Mouse (Mus musculus): Measurements from ENCODE around the gene Nudt19.
"Not testable (repeated sequence)": the region's sequence is repeated elsewhere in the genome, so short reads cannot be mapped to it uniquely, and the experiment has no call there.

Nudt19 gene

GRCm38 (mm10) chr7:35564872-35565271 lies 8.8 kb upstream of the Nudt19 start:
- DNase-seq = not testable (repeated sequence)

DNA sequence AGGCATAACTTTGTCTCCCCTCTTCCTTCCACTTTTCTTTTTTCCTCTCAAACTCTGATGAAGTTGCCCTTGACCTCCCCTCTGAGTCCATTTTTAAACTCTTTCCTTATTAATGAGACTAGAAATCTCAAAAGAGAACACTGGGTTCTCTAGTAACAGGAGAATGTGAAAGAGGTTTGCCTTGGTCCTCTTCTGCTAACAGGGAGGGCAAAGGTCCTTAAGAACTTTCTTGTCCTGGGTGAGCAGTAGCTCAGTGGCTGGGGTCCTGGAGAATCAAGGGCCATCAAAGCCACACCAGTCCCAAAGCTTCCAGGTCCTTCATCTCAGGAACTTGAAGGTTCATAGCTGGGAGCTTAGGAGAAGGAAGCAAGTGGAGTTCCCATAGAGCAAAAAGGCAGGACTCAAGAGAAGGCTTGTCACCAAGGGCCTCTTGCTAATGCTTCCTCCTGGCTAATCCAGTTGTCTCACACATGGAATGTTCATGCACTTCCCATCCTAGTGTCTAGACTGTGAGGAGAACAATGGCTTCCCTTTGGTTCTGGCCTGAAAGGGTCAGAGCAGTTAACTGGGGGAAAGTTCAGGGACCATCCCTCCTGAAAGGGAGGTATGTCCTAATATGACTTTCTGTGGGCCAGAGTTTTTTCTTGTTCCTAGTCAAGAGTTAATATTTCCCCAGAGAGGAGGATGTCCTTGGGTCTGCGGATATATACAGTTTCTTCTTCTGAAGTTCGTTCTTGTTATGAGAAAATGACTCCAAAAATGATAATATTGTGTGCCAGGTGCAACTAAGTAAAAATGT lies 8.2 kb upstream of the Nudt19 start:
- DNase-seq = no peak

- no peak for DNase-seq
These were observed 7.0 kb upstream of the Nudt19 start for GRCm38 (mm10) chr7:35563071-35563470.

- no peak for DNase-seq
These were observed 3.7 kb upstream of the Nudt19 start for GRCm38 (mm10) chr7:35559838-35560237.

DNA sequence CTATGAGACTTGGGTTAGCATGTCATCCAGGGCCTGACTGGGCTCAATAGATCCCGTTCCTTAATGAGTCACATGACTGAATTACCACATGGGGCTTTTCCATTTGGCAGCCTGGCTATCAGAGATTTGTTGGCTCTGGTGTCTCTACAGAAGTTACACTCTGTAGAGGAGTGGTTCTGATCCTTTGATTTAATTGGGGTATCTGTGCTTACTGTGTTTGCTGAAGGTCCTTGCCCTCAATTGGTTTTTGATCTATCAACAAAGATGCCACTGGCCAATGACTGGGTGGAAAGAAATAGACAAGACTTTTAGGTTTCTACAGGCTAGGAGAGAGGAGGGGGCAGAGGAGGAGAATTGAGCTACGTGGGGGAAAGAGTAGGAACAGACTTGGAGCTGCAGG lies 2.6 kb upstream of the Nudt19 start:
- DNase-seq = no peak

- DNase-seq = no peak
These were observed 1.5 kb upstream of the Nudt19 start for GRCm38 (mm10) chr7:35557577-35557976.

DNA sequence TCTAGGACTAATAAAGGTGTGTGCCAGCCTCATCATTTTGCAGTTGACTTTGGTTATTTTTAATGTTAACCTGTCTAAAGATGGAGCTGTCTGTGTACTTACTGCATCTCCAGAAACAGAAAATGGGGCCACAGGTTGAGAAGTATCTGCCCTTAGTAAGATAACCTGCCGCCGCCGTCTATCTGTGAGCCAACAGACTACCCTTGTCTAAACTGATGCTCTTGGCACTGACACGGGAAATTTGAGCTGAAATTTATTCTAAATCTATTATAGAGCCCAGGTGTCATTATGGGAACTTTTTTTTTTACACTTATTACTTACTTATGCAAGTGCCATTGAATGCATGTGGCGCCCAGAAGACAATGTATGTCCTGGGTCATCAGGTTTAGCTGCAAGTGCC lies 801 bp upstream of the Nudt19 start:
- no peak for DNase-seq

GRCm38 (mm10) chr7:35555224-35556204 lies 590 bp downstream of the Nudt19 start:
- peak; percentile 88 for DNase-seq

DNA sequence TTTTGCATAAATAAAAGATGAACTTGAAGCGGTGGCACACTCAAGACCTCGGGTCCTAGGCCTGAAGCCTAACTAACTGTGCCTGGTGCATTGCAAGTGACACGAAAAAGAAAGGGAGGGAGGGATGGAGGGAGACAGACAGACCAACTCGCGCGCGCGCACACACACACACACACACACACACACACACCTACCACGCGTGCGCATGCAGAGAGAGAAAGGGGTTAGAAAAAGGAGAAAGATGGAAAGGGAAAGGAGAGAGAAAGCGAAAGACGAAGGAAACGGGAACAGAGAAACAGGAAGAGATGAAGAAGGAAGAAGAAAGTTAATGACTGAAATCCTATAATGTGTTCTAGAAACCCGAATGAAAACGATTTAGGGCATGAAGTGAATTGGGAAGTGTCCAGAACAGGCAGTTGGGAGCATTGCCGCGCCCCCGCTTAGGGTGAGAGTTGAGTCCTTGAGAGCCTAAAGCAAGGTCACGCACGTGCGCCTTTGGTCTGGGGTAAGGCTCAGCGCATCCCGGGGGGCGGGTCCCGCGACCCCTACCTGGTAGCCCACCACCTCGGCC lies 1.4 kb downstream of the Nudt19 start:
- DNase-seq = no peak

GRCm38 (mm10) chr7:35553751-35554604 lies 2.1 kb downstream of the Nudt19 start:
- peak; percentile 47 for DNase-seq

DNA sequence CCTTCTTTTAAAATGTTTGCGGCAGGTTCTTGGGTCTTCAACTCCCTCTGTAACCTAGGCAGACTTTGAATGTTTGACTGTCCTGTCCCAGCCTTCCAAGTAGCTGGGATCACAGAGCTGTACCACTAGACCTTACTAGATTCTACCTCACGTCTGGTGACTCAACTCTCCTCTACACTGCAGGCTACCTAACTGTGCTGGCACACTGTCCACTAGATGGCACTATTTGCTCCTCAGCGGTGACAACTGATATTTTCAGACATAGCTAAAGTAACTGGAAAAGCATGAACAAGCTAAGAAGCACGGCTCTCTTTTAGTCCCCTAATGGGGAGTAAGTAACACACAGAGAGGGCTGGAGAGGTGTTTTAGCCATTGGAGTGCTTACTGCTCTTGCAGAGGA lies 10.2 kb downstream of the Nudt19 start:
- DNase-seq = peak; percentile 44

DNA sequence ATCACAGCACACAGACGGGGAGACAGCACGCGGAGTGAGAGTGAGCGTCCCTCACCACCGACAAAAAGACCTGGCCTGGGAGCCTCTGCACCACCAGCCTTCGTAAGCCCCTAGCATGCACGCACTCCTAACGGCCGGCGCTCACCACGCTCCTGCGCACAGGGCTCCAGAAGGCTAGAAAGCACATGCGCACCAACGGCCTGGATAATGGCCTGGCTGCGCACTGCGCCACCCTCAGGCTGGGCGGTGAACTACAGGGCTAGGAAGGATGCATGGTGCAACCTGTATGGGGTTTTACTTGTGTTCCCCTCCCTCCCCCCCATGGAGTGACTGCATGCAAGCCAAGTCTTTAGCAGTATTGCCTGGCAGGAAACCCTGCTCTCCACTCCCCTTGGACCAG lies 18.5 kb downstream of the Nudt19 start, which contains the start of gene Tdrd12:
TSS of gene Tdrd12 (minus strand) at position 184 of the 400 bp plus-strand sequence.
- DNase-seq = no peak

- no peak for DNase-seq
These were observed 20.2 kb downstream of the Nudt19 start for GRCm38 (mm10) chr7:35535750-35536512.

- DNase-seq = not testable (repeated sequence)
These were observed 25.6 kb downstream of the Nudt19 start for GRCm38 (mm10) chr7:35530544-35530943.

GRCm38 (mm10) chr7:35530026-35530425 lies 26.1 kb downstream of the Nudt19 start:
- no peak for DNase-seq

GRCm38 (mm10) chr7:35526795-35527194 lies 29.3 kb downstream of the Nudt19 start:
- DNase-seq = no peak

DNA sequence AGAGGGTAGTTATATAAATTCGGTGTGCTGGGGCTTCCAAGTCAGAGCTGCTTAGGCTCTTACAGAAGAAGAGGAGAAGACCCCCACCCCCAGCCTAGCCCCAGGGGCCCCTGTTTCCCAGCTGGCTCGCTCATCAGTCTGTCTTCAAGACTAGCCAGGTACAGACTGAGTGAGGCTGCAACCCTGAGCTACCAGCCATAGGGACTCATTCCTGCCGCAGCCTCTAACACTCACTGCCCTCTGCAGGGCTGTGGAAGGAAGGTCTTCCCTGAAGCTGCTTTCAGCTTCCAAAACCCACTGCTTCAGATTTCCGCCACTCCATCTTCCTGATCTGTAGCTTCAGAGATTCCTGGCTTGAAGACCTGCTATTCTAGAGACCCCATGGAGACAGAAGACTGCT lies 54.1 kb downstream of the Nudt19 start:
- DNase-seq = no peak

GRCm38 (mm10) chr7:35497516-35497915 lies 58.6 kb downstream of the Nudt19 start:
- DNase-seq = no peak
